Comparison of ENCODE assay signal across 24 mouse cellular contexts in the genomic region with DNA sequence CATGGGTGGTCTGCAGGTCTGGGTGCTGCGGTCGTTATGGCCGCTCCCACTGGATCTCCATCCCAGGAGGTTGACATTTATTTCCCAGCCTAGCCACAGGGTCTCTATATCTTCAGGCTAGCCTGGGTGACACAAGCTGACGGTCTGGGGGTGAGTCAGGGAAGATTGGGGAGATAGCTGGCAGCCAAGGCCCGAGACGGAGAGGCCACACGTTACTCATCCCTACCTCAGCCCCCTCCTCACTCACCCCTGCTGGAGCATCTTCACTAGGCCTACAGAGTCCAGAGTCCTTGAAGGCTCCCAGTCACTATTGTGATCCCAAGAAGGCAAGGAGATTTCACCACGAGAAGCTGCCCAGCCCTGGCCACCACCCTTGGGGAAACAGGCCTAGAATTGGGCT. TPM values are rescaled to one million over a fixed set of nuclear protein-coding genes. Genes with fewer than 3 reads are reported as not detected.
DNase-seq lines count a peak whose midpoint lies in the region; ATAC-seq and TF ChIP-seq lines count a peak whose summit lies in the region.
"Had no signal": no experiment of that assay in that cellular context is flagged by ENCODE, and none has a peak within 500 bp of the region (broad histone marks: within the 10 kb centered on the region; RNA-seq: fewer than 3 reads in every experiment).

No protein-coding gene starts in this region.

- peak; percentile 38 for DNase-seq in adrenal gland, postnatal 10 days
- no peak for DNase-seq in adrenal gland, postnatal 4 days (ENCODE audit: low spot score in 2 of 2)
- peak; percentile 37 for DNase-seq in cerebellum, adult 9-11 months
- DNase-seq in cerebellum, adult 9-10 months: no peak
- DNase-seq in 416B (ENCODE audit: low read depth): peak; percentile 16
- no peak for DNase-seq in stomach, postnatal 0 days (ENCODE audit: low spot score)
- no peak for DNase-seq in right cerebral cortex, postnatal 10 days (ENCODE audit: low spot score in 2 of 2)
- DNase-seq: cerebellum, adult 18-20 months; cerebellum, postnatal 10 days; cerebellum, postnatal 36 days; forebrain, postnatal 0 days; gastrocnemius, adult 2 months; gastrocnemius, postnatal 14 days; heart, adult 11 months; kidney, adult 11 months; kidney, adult 8-10 months had no signal

- TF ChIP-seq EP300 in stomach, postnatal 0 days (optimal IDR thresholded peaks at IDR 0.05): no peak

- ATAC-seq in stomach, postnatal 0 days (ENCODE audit: low FRiP score, low TSS enrichment): 0 out of 2 replicates have a peak, but pooled peaks have one; percentile 19
- ATAC-seq: forebrain, embryonic 14.5 days; forebrain, postnatal 0 days; hindbrain, embryonic 16.5 days; intestine, embryonic 15.5 days; Patski had no signal

- H3K36me3 ChIP-seq in stomach, postnatal 0 days (ENCODE audit: control insufficient read depth, insufficient read depth, low read length): no peaks in the 10 kb centered on the region
- H3K36me3 ChIP-seq: forebrain, embryonic 10.5 days; hindbrain, embryonic 10.5 days; hindbrain, embryonic 13.5 days; intestine, embryonic 15.5 days had no signal

- WGBS in stomach, postnatal 0 days: 87% methylated on average over 8 of the region's 8 CpGs

- no peak overlapping the region for H3K27ac ChIP-seq in stomach, postnatal 0 days (replicated peaks)
- H3K27ac ChIP-seq: forebrain, embryonic 10.5 days; gastrocnemius, adult 2 months; hindbrain, embryonic 10.5 days; hindbrain, embryonic 13.5 days; intestine, embryonic 15.5 days had no signal

- H3K4me3 ChIP-seq in stomach, postnatal 0 days (ENCODE audit: low read depth, low read length): no peak overlapping the region
- H3K4me3 ChIP-seq: forebrain, embryonic 10.5 days; gastrocnemius, adult 2 months; hindbrain, embryonic 10.5 days; hindbrain, embryonic 13.5 days; intestine, embryonic 15.5 days had no signal

- TF ChIP-seq CTCF in stomach, postnatal 0 days (IDR thresholded peaks at IDR 0.05; ENCODE audit: low read depth): no peak

- H3K4me1 ChIP-seq in stomach, postnatal 0 days (replicated peaks; ENCODE audit: control insufficient read depth, insufficient read depth): no peaks in the 10 kb centered on the region

- H3K4me2 ChIP-seq in stomach, postnatal 0 days (replicated peaks; ENCODE audit: low read depth): no peak overlapping the region
- H3K4me2 ChIP-seq: heart, embryonic 11.5 days; hindbrain, embryonic 13.5 days; intestine, embryonic 15.5 days had no signal

- no peak overlapping the region for H3K9ac ChIP-seq in stomach, postnatal 0 days (ENCODE audit: low read length)
- H3K9ac ChIP-seq: forebrain, postnatal 0 days; hindbrain, embryonic 13.5 days; intestine, embryonic 15.5 days had no signal

- H3K9me3 ChIP-seq in stomach, postnatal 0 days (ENCODE audit: control insufficient read depth, low read length): no peaks in the 10 kb centered on the region
- H3K9me3 ChIP-seq: forebrain, embryonic 10.5 days; hindbrain, embryonic 10.5 days; hindbrain, embryonic 13.5 days; intestine, embryonic 15.5 days had no signal

- H3K27me3 ChIP-seq in stomach, postnatal 0 days (ENCODE audit: control insufficient read depth, insufficient read depth, low read length): no peaks in the 10 kb centered on the region
- H3K27me3 ChIP-seq: intestine, embryonic 15.5 days had no signal

RNA-seq across cellular contexts. Expression of a gene that starts 33.5 kb away (rescaled TPM):
- total RNA-seq in adrenal gland, postnatal 10 days (2021): 10 to 100 TPM; 42.5 to 51.3 TPM
- 10 to 100 TPM; 69.1 to 73.3 TPM for total RNA-seq in adrenal gland, postnatal 4 days (2021)
- 9.6 and 9.9 TPM in 2 replicates for polyA plus RNA-seq in stomach, postnatal 0 days (2015; fragmentation: Nextera tagmentation; extraction: Ambion mirVana)

Comparison
In these comparisons a context has a peak if more than half of its experiments do, and no peak if none do; other contexts are left out.
1. DNase-seq: peak in adrenal gland, postnatal 10 days (single experiment), cerebellum, adult 9-11 months (single experiment) and 416B (single experiment); none in adrenal gland, postnatal 4 days (0 of 2), cerebellum, adult 9-10 months (single experiment), stomach, postnatal 0 days (single experiment) and right cerebral cortex, postnatal 10 days (0 of 2).